Mouse (Mus musculus): ENCODE data around the gene AC109138.7. TPM values are rescaled to one million over a fixed set of nuclear protein-coding genes. Genes with fewer than 3 reads are reported as not detected.

The AC109138.7 gene
- polyA plus RNA-seq, 1 experiment from 2014 or later, result not detected

- ATAC-seq (replicated peaks), result no peak
- H3K27ac ChIP-seq, result peak overlapping the region; percentile 23; the same call in 1 of the 2 replicates
- peaks cover 28% of the 10 kb centered on the region for H3K36me3 ChIP-seq (replicated peaks)
- H3K9me3 ChIP-seq, result no peaks in the 10 kb centered on the region
- H3K4me1 ChIP-seq, result peaks cover 35% of the 10 kb centered on the region
- no peaks in the 10 kb centered on the region for H3K27me3 ChIP-seq (replicated peaks)
- no peak overlapping the region for H3K4me2 ChIP-seq
- no peak overlapping the region for H3K4me3 ChIP-seq
- 70% methylated on average over 2 of the region's 2 CpGs for WGBS
- H3K9ac ChIP-seq, result no peak overlapping the region
Observed at GRCm38 (mm10) chr19:4196048-4196447, 18.1 kb upstream of the AC109138.7 start.

- 62% methylated on average over 5 of the region's 5 CpGs for WGBS
- Histone ChIP-seq H3K36me3 (replicated peaks) (peaks cover 28% of the 10 kb centered on the region), H3K27me3 (replicated peaks) (no peaks in the 10 kb centered on the region), H3K27ac (no peak overlapping the region), H3K4me1 (peaks cover 37% of the 10 kb centered on the region), H3K4me3 (no peak overlapping the region), H3K9ac (no peak overlapping the region), H3K4me2 (no peak overlapping the region), H3K9me3 (no peaks in the 10 kb centered on the region)
- no peak for ATAC-seq (replicated peaks)
Observed at GRCm38 (mm10) chr19:4196548-4196947, 17.6 kb upstream of the AC109138.7 start.

- Histone ChIP-seq H3K4me1 (peaks cover 42% of the 10 kb centered on the region), H3K27me3 (replicated peaks) (no peaks in the 10 kb centered on the region), H3K4me3 (no peak overlapping the region), H3K4me2 (no peak overlapping the region), H3K9ac (no peak overlapping the region), H3K27ac (no peak overlapping the region), H3K9me3 (no peaks in the 10 kb centered on the region), H3K36me3 (replicated peaks) (peaks cover 28% of the 10 kb centered on the region)
- WGBS, result 74% methylated on average over 3 of the region's 3 CpGs
- ATAC-seq (replicated peaks), result no peak
Observed at GRCm38 (mm10) chr19:4197180-4197579, 17.0 kb upstream of the AC109138.7 start.

- peak; percentile 85 for ATAC-seq (replicated peaks)
- under 1% methylated on average over 34 of the region's 34 CpGs for WGBS
- peaks cover 5% of the 10 kb centered on the region; the same call in 1 of the 2 replicates for H3K36me3 ChIP-seq (replicated peaks)
- peak within 1 kb of the TSS; percentile 55 for H3K27ac ChIP-seq
- H3K9ac ChIP-seq, result peak within 1 kb of the TSS; percentile 73
- H3K4me3 ChIP-seq, result peak within 1 kb of the TSS; percentile 55
- H3K4me1 ChIP-seq, result peaks cover 21% of the 10 kb centered on the region
- H3K27me3 ChIP-seq (replicated peaks), result no peaks in the 10 kb centered on the region; the same call in 1 of the 2 replicates
- H3K4me2 ChIP-seq, result peak within 1 kb of the TSS; percentile 97
- H3K9me3 ChIP-seq, result no peaks in the 10 kb centered on the region
Observed at GRCm38 (mm10) chr19:4201291-4201909, 12.8 kb upstream of the AC109138.7 start, which contains the start of gene Rad9a. Rad9a (minus strand) TSS chr19:4201662.

- Histone ChIP-seq H3K4me2 (peak overlapping the region; percentile 97), H3K4me1 (peaks cover 21% of the 10 kb centered on the region), H3K27ac (peak overlapping the region; percentile 55; the same call in 1 of the 2 replicates), H3K36me3 (replicated peaks) (no peaks in the 10 kb centered on the region), H3K27me3 (replicated peaks) (no peaks in the 10 kb centered on the region; the same call in 1 of the 2 replicates), H3K9me3 (no peaks in the 10 kb centered on the region), H3K9ac (peak overlapping the region; percentile 73), H3K4me3 (peak overlapping the region; percentile 55)
- WGBS, result 36% methylated on average over 7 of the region's 7 CpGs
- ATAC-seq (replicated peaks), result peak; percentile 37
Observed at GRCm38 (mm10) chr19:4202149-4202548, 12.0 kb upstream of the AC109138.7 start.

GRCm38 (mm10) chr19:4203148-4203547 lies 11.0 kb upstream of the AC109138.7 start:
- peaks cover 21% of the 10 kb centered on the region for H3K4me1 ChIP-seq
- H3K36me3 ChIP-seq (replicated peaks), result no peaks in the 10 kb centered on the region
- no peak overlapping the region for H3K27ac ChIP-seq
- no peak for ATAC-seq (replicated peaks)
- WGBS, result 66% methylated on average over 3 of the region's 3 CpGs
- no peaks in the 10 kb centered on the region; the same call in 1 of the 2 replicates for H3K27me3 ChIP-seq (replicated peaks)
- no peak overlapping the region for H3K4me3 ChIP-seq
- no peak overlapping the region for H3K4me2 ChIP-seq
- no peak overlapping the region for H3K9ac ChIP-seq
- no peaks in the 10 kb centered on the region for H3K9me3 ChIP-seq

- H3K4me1 ChIP-seq, result peaks cover 21% of the 10 kb centered on the region
- no peaks in the 10 kb centered on the region for H3K36me3 ChIP-seq (replicated peaks)
- ATAC-seq (replicated peaks), result no peak
- H3K4me3 ChIP-seq, result no peak overlapping the region
- H3K9ac ChIP-seq, result no peak overlapping the region
- no peaks in the 10 kb centered on the region for H3K9me3 ChIP-seq
- WGBS, result 71% methylated on average over 13 of the region's 13 CpGs
- no peak overlapping the region for H3K27ac ChIP-seq
- no peaks in the 10 kb centered on the region; the same call in 1 of the 2 replicates for H3K27me3 ChIP-seq (replicated peaks)
- no peak overlapping the region for H3K4me2 ChIP-seq
Observed at GRCm38 (mm10) chr19:4203604-4204326, 10.4 kb upstream of the AC109138.7 start.

- Histone ChIP-seq H3K27ac (no peak overlapping the region), H3K27me3 (replicated peaks) (no peaks in the 10 kb centered on the region; the same call in 1 of the 2 replicates), H3K4me2 (no peak overlapping the region), H3K9ac (no peak overlapping the region), H3K4me3 (no peak overlapping the region), H3K9me3 (no peaks in the 10 kb centered on the region), H3K36me3 (replicated peaks) (no peaks in the 10 kb centered on the region), H3K4me1 (peaks cover 21% of the 10 kb centered on the region)
- ATAC-seq (replicated peaks), result no peak
- WGBS, result 61% methylated on average over 4 of the region's 4 CpGs
Observed at GRCm38 (mm10) chr19:4204889-4205288, 9.3 kb upstream of the AC109138.7 start.

- H3K9ac ChIP-seq, result no peak overlapping the region
- H3K27me3 ChIP-seq (replicated peaks), result peaks cover 10% of the 10 kb centered on the region
- no peaks in the 10 kb centered on the region for H3K9me3 ChIP-seq
- no peak overlapping the region for H3K4me3 ChIP-seq
- no peak for ATAC-seq (replicated peaks)
- WGBS, result 0% methylated on average over 2 of the region's 2 CpGs
- H3K36me3 ChIP-seq (replicated peaks), result no peaks in the 10 kb centered on the region
- no peak overlapping the region for H3K4me2 ChIP-seq
- H3K4me1 ChIP-seq, result peaks cover 5% of the 10 kb centered on the region
- no peak overlapping the region for H3K27ac ChIP-seq
Observed at GRCm38 (mm10) chr19:4206971-4207370, 7.2 kb upstream of the AC109138.7 start.

- no peak overlapping the region for H3K4me3 ChIP-seq
- WGBS, result 67% methylated on average over 5 of the region's 5 CpGs
- peaks cover 1% of the 10 kb centered on the region for H3K4me1 ChIP-seq
- no peaks in the 10 kb centered on the region for H3K36me3 ChIP-seq (replicated peaks)
- H3K9ac ChIP-seq, result no peak overlapping the region
- H3K27ac ChIP-seq, result no peak overlapping the region
- no peaks in the 10 kb centered on the region for H3K9me3 ChIP-seq
- H3K27me3 ChIP-seq (replicated peaks), result peaks cover 24% of the 10 kb centered on the region
- no peak overlapping the region for H3K4me2 ChIP-seq
- no peak for ATAC-seq (replicated peaks)
Observed at GRCm38 (mm10) chr19:4208563-4208962, 5.6 kb upstream of the AC109138.7 start.

GRCm38 (mm10) chr19:4211891-4212588 lies 2.1 kb upstream of the AC109138.7 start:
- WGBS, result 17% methylated on average over 4 of the region's 4 CpGs
- Histone ChIP-seq H3K9ac (no peak overlapping the region), H3K4me2 (no peak overlapping the region), H3K27me3 (replicated peaks) (peaks cover 43% of the 10 kb centered on the region), H3K4me1 (peaks cover 24% of the 10 kb centered on the region), H3K27ac (no peak overlapping the region), H3K9me3 (no peaks in the 10 kb centered on the region), H3K4me3 (no peak overlapping the region), H3K36me3 (replicated peaks) (no peaks in the 10 kb centered on the region)
- ATAC-seq (replicated peaks), result no peak

GRCm38 (mm10) chr19:4213524-4213974 lies 608 bp upstream of the AC109138.7 start:
- Histone ChIP-seq H3K4me1 (peaks cover 24% of the 10 kb centered on the region), H3K27me3 (replicated peaks) (peaks cover 45% of the 10 kb centered on the region), H3K27ac (no peak overlapping the region), H3K9me3 (no peaks in the 10 kb centered on the region), H3K36me3 (replicated peaks) (no peaks in the 10 kb centered on the region), H3K4me2 (peak overlapping the region; percentile 96; the same call in 1 of the 2 replicates), H3K4me3 (no peak overlapping the region), H3K9ac (no peak overlapping the region)
- ATAC-seq (replicated peaks), result no peak
- WGBS, result 7% methylated on average over 9 of the region's 9 CpGs

Data from midbrain, embryonic 15.5 days (tissue).